Mouse (Mus musculus) kidney, adult 2 months (tissue): Measurements from ENCODE around the gene Dnajc21.

Experiments
- CTCF ChIP-seq: fragments of 200-500 bp; conservative IDR thresholded peaks from 2 replicates; pipeline ENCODE4 v1.5.1; 2011; ENCODE audit warnings: low read depth, mild to moderate bottlenecking, control low read depth, low read length, moderate library complexity, mixed read lengths; ENCODE audit not compliant: insufficient read depth, insufficient read length
- POLR2A ChIP-seq: fragments of 200-500 bp; IDR thresholded peaks from one replicate; pipeline ENCODE4 v1.6.1; 2011; ENCODE audit warnings: low read depth, low read length, control low read depth

GRCm38 (mm10) chr15:10421785-10422144, 48.6 kb downstream of the Dnajc21 start:
- TF ChIP-seq CTCF (no peak), POLR2A (no peak)
